11 mouse cellular contexts compared by ENCODE assay signal in the genomic region with DNA sequence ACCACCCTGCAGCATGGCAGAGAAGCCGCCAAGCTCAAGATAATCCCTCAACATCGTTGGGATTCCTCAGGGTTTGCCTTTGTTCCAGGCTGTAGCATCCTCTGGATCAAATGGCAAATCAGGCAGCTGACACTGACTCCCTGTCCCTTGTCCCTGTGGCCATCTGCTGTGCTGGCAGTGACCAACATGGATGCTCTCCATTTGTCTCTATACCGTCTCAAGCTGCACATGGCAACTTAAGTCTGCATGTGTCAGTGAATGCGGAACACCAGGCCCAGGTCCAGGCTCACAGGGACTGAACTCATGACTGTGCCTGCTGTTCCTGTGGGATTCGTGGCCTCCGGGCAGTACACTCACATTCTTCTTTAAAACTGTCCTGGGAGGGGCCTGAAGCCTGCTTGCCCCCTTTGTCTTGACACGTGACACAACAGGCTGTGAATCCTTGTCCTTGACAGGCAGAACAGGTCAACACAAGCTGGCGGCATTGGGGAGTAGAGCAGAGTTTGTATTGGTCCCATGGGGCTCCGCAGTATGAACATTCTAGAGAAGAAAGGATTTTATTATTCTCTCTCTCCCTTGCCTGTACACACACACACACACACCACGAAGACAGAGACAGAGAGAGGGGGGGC. TPM values are rescaled to one million over a fixed set of nuclear protein-coding genes. Genes with fewer than 3 reads are reported as not detected.
A peak's percentile ranks its signal among the peaks of the same experiment; 100 is the strongest.
DNase-seq lines count a peak whose midpoint lies in the region; ATAC-seq lines count a peak whose summit lies in the region.
"Had no signal": no experiment of that assay in that cellular context is flagged by ENCODE, and none has a peak within 500 bp of the region (broad histone marks: within the 10 kb centered on the region; RNA-seq: fewer than 3 reads in every experiment).

No protein-coding gene starts in this region.

- no peak overlapping the region for H3K9ac ChIP-seq in heart, embryonic 11.5 days (ENCODE audit: low read depth, low read length)
- H3K9ac ChIP-seq in neural tube, embryonic 14.5 days (replicated peaks; ENCODE audit: low read depth, low read length), result no peak overlapping the region
- H3K9ac ChIP-seq: forebrain, embryonic 13.5 days had no signal

- DNase-seq in heart, postnatal 25 days (ENCODE audit: low spot score), result no peak
- no peak for DNase-seq in neural tube, embryonic 10.5 days (ENCODE audit: extremely low spot score, low spot score)
- DNase-seq in retina, embryonic 14.5 days (ENCODE audit: low spot score), result no peak
- no peak for DNase-seq in ovary, postnatal 10 days (ENCODE audit: low spot score)
- DNase-seq: lung, postnatal 14 days; right cerebral cortex, postnatal 4 days had no signal

- 81% methylated on average over 10 of the region's 10 CpGs for WGBS in heart, embryonic 11.5 days (ENCODE audit: insufficient replicate concordance)
- 52% methylated on average over 10 of the region's 10 CpGs for WGBS in neural tube, embryonic 14.5 days

- H3K27ac ChIP-seq in heart, embryonic 11.5 days (ENCODE audit: low read depth, low read length), result 0 out of 2 replicates have a peak overlapping the region, but pooled peaks have one; percentile 10
- no peak overlapping the region for H3K27ac ChIP-seq in neural tube, embryonic 14.5 days (ENCODE audit: low read depth, low read length)
- H3K27ac ChIP-seq: forebrain, embryonic 13.5 days had no signal

- H3K4me3 ChIP-seq in heart, embryonic 11.5 days (ENCODE audit: low read depth, low read length), result no peak overlapping the region
- H3K4me3 ChIP-seq in neural tube, embryonic 14.5 days (ENCODE audit: low read depth, low read length), result no peak overlapping the region
- H3K4me3 ChIP-seq: forebrain, embryonic 13.5 days had no signal

- no peak for ATAC-seq in heart, embryonic 11.5 days (replicated peaks; ENCODE audit: insufficient number of reproducible peaks, low FRiP score, low TSS enrichment)
- peak; percentile 38 for ATAC-seq in neural tube, embryonic 14.5 days (ENCODE audit: low read depth)
- ATAC-seq in erythroblast, adult 5-6 weeks (replicated peaks; ENCODE audit: low FRiP score, poor library complexity, severe bottlenecking), result 0 out of 2 replicates have a peak, but pooled peaks have one; percentile 19
- ATAC-seq: activated CD4-positive, CD25-positive, alpha-beta regulatory T cell, adult 4 months; forebrain, embryonic 13.5 days had no signal

- no peaks in the 10 kb centered on the region for H3K27me3 ChIP-seq in heart, embryonic 11.5 days (ENCODE audit: control insufficient read depth, insufficient read depth, low read length)
- H3K27me3 ChIP-seq in neural tube, embryonic 14.5 days (ENCODE audit: control insufficient read depth, insufficient read depth, low read length), result no peaks in the 10 kb centered on the region
- H3K27me3 ChIP-seq: forebrain, embryonic 13.5 days had no signal

- no peak overlapping the region for H3K4me2 ChIP-seq in heart, embryonic 11.5 days
- H3K4me2 ChIP-seq in neural tube, embryonic 14.5 days (ENCODE audit: low read depth, low read length), result no peak overlapping the region
- H3K4me2 ChIP-seq: forebrain, embryonic 13.5 days had no signal

- intact Hi-C loops in heart, postnatal 25 days (cut with DNase I), result no loop called here

- no peaks in the 10 kb centered on the region for H3K9me3 ChIP-seq in heart, embryonic 11.5 days (replicated peaks; ENCODE audit: control insufficient read depth, low read length)
- no peaks in the 10 kb centered on the region for H3K9me3 ChIP-seq in neural tube, embryonic 14.5 days (ENCODE audit: control insufficient read depth, low read length)
- H3K9me3 ChIP-seq: forebrain, embryonic 13.5 days had no signal

- 0 out of 2 replicates have a peak, but pooled peaks cover 4% of the 10 kb centered on the region for H3K4me1 ChIP-seq in heart, embryonic 11.5 days (ENCODE audit: control insufficient read depth, insufficient read depth, low read length)
- H3K4me1 ChIP-seq in neural tube, embryonic 14.5 days (ENCODE audit: control insufficient read depth, insufficient read depth, low read length), result no peaks in the 10 kb centered on the region
- H3K4me1 ChIP-seq: forebrain, embryonic 13.5 days had no signal

- H3K36me3 ChIP-seq in heart, embryonic 11.5 days (ENCODE audit: control insufficient read depth, insufficient read depth, low read length), result peaks cover 26% of the 10 kb centered on the region
- peaks cover 51% of the 10 kb centered on the region for H3K36me3 ChIP-seq in neural tube, embryonic 14.5 days (ENCODE audit: control insufficient read depth, insufficient read depth, low read length)

RNA-seq across cellular contexts. Expression of gene Ncbp1, which starts 21.8 kb away (rescaled TPM):
- polyA plus RNA-seq in heart, embryonic 11.5 days (2014; fragmentation: Nextera tagmentation; extraction: Ambion mirVana), result 59.1 and 67.4 TPM in 2 replicates
- total RNA-seq in heart, postnatal 25 days (2021), result 10 to 100 TPM; 21.4 to 22.2 TPM
- polyA plus RNA-seq in neural tube, embryonic 14.5 days (2014; fragmentation: Nextera tagmentation; extraction: Ambion mirVana), result 74.6 and 92.0 TPM in 2 replicates
- 11.9 and 23.0 TPM in 2 replicates for total RNA-seq in erythroblast, adult 5-6 weeks (2015; ENCODE audit: low replicate concordance)
- 21.2 and 28.8 TPM in 2 replicates for total RNA-seq in erythroblast, adult 5-6 weeks (2017; ENCODE audit: low replicate concordance)

RNA-seq across cellular contexts. Expression of gene Tstd2, which starts 21.8 kb away (rescaled TPM):
- 23.4 and 26.6 TPM in 2 replicates for polyA plus RNA-seq in heart, embryonic 11.5 days (2014; fragmentation: Nextera tagmentation; extraction: Ambion mirVana)
- 10 to 100 TPM; 14.5 to 15.1 TPM for total RNA-seq in heart, postnatal 25 days (2021)
- polyA plus RNA-seq in neural tube, embryonic 14.5 days (2014; fragmentation: Nextera tagmentation; extraction: Ambion mirVana), result 23.5 and 27.0 TPM in 2 replicates
- total RNA-seq in erythroblast, adult 5-6 weeks (2015; ENCODE audit: low replicate concordance), result 2.1 and 6.1 TPM in 2 replicates
- 5.0 and 9.8 TPM in 2 replicates for total RNA-seq in erythroblast, adult 5-6 weeks (2017; ENCODE audit: low replicate concordance)
